Mouse (Mus musculus): ENCODE results near the gene Pkd1.

Pkd1 gene

GRCm38 (mm10) chr17:24533099-24533992, 16.3 kb upstream of the Pkd1 start:
- DNase-seq: peak; percentile 94

GRCm38 (mm10) chr17:24534160-24534718, 15.4 kb upstream of the Pkd1 start, which contains the start of gene Rab26:
Gene Rab26, minus strand, starts transcription at chr17:24534210.
- DNase-seq: no peak

DNA sequence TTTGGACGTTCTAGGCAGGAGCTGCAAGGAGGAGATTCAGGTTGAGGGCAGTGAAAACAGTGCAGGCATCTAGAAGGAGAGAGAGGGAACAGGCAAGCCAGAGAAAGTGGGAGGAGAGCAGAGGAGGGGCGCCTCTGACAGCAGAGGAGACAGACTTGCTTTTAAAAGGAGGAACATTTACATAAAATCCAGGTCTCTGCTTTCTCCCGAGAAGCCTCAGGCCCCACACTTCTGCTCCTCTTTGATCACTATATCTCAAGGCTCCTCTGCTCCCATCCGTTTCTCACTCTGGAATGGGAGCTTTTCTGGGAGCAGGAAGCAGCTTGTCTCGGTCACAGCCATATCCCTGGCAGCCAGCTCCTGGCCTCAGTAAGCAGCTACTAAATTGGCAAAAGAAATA, 14.3 kb upstream of the Pkd1 start:
- no peak for DNase-seq

- DNase-seq: peak; percentile 43
Observed at GRCm38 (mm10) chr17:24537536-24537935, 12.1 kb upstream of the Pkd1 start.

- DNase-seq: peak; percentile 35
Observed at GRCm38 (mm10) chr17:24538950-24539349, 10.7 kb upstream of the Pkd1 start.

DNA sequence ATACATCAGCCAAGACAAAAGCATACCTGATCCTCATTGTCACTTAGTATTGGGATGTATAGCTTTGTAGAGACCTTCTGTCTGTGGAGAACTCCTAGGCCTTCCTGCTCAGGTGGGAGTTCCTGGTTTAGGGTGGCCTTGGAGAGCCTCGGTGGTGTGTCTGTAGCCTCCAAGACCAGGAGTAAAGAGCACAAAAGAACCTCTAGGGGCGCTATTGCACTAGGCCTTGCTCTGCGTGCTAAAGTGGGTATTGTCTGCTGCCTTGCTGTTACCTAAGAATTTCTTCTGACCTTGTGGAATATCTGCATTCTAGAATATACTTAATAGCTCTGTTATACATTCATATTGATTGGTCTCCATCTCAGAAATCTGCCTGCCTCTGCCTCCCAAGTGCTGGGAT, 9.3 kb upstream of the Pkd1 start:
- no peak for DNase-seq

DNA sequence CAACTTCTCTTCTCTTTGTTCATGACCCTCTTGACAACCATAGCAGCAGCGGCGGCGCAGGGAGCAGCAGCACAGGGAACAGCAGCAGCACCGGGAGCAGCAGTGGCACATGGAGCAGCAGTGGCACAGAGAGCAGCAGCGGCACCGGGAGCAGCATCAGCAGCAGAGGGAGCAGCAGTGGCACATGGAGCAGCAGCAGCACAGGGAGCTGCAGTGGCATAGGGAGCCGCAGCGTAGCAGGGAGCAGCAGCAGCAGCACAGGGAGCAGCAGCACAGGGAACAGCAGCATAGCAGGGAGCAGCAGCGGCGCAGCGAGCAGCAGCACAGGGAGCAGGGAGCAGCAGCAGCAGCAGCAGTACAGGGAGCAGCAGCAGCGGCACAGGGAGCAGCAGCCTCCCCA, 5.0 kb upstream of the Pkd1 start:
- DNase-seq: no peak

GRCm38 (mm10) chr17:24545247-24545646, 4.4 kb upstream of the Pkd1 start:
- no peak for DNase-seq

DNA sequence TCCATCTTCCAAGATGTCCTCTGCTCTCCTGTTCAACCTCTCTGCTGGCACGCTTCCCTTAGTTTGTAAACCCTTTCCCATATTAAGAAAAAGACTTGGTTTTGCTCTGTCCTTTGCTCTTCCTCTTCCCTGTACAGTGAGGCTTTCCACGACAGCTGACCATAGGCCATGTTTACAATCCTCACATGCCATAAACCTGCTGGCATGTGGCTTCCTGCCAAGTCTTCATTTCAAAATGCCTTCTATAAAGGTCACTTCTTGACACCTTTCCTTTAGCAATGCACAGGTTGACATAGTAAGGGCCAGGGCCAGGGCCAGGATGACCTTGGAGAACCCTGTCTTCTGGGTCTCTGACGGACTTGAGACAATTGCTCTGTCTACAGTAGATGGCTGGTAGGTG, 3.4 kb upstream of the Pkd1 start:
- no peak for DNase-seq

GRCm38 (mm10) chr17:24548435-24548834, 1.2 kb upstream of the Pkd1 start:
- DNase-seq: no peak

- peak; percentile 67 for DNase-seq
Observed at GRCm38 (mm10) chr17:24548921-24549617, 565 bp upstream of the Pkd1 start.

GRCm38 (mm10) chr17:24550416-24551049, 899 bp downstream of the Pkd1 start:
- DNase-seq: peak; percentile 83

GRCm38 (mm10) chr17:24551050-24551444, 1.4 kb downstream of the Pkd1 start:
- DNase-seq: no peak

- no peak for DNase-seq
Observed at GRCm38 (mm10) chr17:24557091-24557490, 7.5 kb downstream of the Pkd1 start.

DNA sequence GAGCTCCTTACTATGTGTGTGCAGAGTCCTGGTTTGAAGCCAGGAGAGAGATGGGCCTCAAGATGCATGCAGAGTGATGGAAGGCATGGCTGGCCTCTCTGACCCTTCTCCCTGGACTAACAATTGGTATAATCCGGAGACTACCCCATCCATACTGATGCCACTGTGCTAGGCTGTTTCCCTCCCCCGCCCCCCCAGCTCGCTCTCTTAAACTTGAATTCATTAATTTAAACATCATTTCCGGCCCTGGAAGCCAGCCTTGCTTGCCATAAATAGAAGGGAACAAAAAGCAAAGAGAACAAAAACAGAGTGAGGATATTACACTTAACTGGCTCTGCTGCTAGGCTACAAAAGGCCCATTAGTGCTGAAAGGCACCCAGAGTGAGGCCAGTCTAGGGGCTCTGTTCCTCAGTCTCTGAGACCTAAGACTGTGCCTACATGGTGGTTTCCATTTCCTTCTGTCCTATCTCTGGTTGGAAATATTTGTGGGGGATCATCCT, 9.0 kb downstream of the Pkd1 start:
- no peak for DNase-seq

DNA sequence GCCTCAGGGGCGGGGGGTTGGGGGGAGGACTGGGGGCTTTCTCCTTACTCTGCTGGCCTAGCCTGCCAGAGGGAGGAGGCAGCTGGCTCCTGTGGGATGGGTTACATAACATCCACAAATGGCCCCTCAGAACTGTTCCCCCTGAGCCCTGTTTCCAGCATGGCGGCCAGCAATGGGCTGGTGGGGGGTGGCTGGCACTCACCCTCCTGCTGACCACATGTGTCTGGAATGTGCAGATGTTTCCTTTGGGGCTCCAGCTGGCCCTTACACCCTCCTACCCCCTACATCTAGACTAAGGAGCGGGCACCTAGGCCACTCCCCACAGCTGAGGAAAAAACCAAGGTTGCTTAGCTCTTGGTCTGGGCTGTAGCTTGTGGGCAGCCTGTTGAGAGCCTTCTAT, 9.5 kb downstream of the Pkd1 start:
- DNase-seq: no peak

DNA sequence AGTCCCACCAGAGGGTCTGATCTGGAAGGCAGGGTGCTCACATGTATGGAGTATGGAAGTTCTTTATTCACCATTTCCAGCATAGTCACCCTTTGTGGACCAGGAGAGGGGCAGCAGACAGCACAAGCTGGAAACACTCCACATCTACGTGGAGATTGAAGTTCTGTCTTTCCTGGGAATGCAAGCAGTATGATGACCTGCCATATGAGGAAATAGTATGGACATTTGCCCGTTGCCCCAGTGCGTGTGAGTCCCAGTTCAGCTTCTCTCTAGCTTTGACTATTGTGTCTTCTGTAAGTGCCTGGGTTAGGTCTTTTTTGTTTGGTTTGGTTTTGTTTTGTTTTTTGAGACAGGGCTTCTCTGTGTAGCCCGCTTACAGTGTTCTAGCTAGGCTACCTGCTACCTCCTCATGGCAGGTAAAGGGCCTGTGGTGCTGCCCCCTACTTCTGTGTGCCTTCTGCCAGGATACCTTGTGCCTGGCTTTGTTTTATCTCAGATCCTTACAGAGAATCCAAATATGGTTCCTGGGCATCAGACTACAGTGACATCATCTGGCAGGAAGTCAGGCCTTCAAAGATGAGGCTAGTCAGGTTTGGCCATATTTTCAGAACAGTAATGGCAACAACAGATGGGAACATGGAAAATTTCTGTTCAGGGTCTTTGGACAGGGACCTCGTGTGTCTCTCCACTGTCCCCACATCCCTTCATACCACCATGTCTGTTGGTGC, 10.8 kb downstream of the Pkd1 start:
- no peak for DNase-seq

GRCm38 (mm10) chr17:24561592-24561991, 12.0 kb downstream of the Pkd1 start:
- DNase-seq: no peak

DNA sequence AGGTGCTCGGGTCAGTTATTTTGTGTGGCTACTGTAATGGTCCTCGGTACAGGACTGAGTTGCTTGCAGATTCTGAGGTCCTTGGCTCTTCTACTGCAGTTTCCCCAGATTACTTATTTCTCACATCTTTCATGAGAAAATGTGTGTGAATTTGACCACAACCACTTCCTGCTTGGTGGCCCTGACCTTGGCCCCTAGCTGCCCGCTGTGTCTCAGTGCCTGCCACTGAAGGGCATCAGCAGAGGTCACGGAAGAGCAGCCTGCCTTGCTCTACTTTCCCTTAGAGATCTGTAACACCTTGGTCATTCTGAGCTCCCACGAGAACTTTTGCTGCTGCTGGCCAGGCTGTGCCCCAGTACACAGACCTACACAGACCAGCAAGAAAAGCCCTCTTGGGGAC, 14.0 kb downstream of the Pkd1 start:
- no peak for DNase-seq

DNA sequence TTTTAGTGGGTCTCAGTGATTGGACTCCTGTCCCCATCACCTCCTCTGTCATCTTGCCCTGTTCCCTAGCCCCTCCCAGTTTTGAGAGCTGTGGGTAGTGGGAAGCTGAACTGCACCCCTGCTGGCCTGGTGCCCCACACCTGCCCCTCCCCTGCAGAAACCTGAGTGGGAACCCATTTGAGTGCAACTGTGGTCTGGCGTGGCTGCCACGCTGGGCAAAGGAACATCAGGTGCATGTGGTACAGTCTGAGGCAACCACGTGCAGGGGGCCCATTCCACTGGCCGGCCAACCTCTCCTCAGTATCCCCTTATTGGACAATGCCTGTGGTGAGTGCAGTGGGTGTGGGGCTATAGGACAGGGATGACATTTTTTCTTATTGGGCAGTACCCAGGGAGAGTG, 14.8 kb downstream of the Pkd1 start:
- no peak for DNase-seq

DNA sequence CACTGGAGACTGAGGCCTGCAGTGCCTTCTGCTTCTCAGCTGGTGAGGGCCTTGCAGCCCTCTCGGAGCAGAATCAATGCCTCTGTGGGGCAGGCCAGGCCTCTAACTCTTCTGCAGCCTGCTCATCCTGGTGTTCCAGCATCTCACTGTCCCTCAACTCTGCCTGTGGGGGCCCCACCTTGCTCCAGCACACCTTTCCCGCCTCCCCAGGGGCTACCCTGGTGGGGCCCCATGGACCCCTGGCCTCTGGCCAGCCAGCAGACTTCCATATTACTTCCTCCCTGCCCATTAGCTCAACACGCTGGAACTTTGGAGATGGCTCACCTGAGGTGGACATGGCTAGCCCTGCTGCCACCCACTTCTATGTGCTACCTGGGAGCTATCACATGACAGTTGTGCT, 15.5 kb downstream of the Pkd1 start:
- no peak for DNase-seq

GRCm38 (mm10) chr17:24565792-24566191, 16.2 kb downstream of the Pkd1 start:
- DNase-seq: no peak
